Mouse (Mus musculus) small intestine, adult 2 months (tissue): ENCODE data around the gene Eepd1.

Experiments
- CTCF ChIP-seq: fragments of 200-500 bp; IDR thresholded peaks from 2 replicates; pipeline ENCODE4 v1.5.1; 2012; ENCODE audit warnings: low read depth, mild to moderate bottlenecking, control low read depth, inconsistent platforms, low read length, moderate library complexity, mixed read lengths; ENCODE audit not compliant: insufficient replicate concordance, insufficient read length; ENCODE audit errors: extremely low read depth
- POLR2A ChIP-seq: fragments of 200-500 bp; IDR thresholded peaks from 2 replicates; pipeline ENCODE4 v1.6.1; 2012; ENCODE audit warnings: low read depth, mild to moderate bottlenecking, control low read depth, inconsistent platforms, low read length, moderate library complexity

GRCm38 (mm10) chr9:25526516-25526915 lies 45.2 kb downstream of the Eepd1 start:
- TF ChIP-seq POLR2A (no peak), CTCF (no peak)
